Mouse (Mus musculus) kidney, postnatal 4 days (tissue): ENCODE results near the gene Tnxb.
A peak's percentile ranks its signal among the peaks of the same experiment; 100 is the strongest.

ENCODE experiments used
- DNase-seq, 2 experiments: peaks; one replicate each; pipeline ENCODE4 v3.0.0; 2021; ENCODE audit warnings: mixed read lengths in 2 of 2

Gene Tnxb

GRCm38 (mm10) chr17:34643944-34644343, 26.4 kb upstream of the Tnxb start:
- no peak for DNase-seq

- peak; percentile 96 to 97 for DNase-seq
Observed at GRCm38 (mm10) chr17:34644608-34645007, 25.7 kb upstream of the Tnxb start, which contains the start of gene Fkbpl. Gene Fkbpl, plus strand, starts transcription at chr17:34644764.

GRCm38 (mm10) chr17:34645256-34645829, 25.0 kb upstream of the Tnxb start:
- no peak for DNase-seq

- no peak for DNase-seq
Observed at GRCm38 (mm10) chr17:34645831-34646511, 24.4 kb upstream of the Tnxb start.

- peak; percentile 94 to 97 for DNase-seq
Observed at GRCm38 (mm10) chr17:34646906-34647787, 23.2 kb upstream of the Tnxb start, which contains the start of gene Atf6b. Gene Atf6b, plus strand, starts transcription at chr17:34647146.

- DNase-seq, result no peak
Observed at GRCm38 (mm10) chr17:34648141-34648890, 22.0 kb upstream of the Tnxb start.

- DNase-seq, result no peak
Observed at GRCm38 (mm10) chr17:34649106-34649864, 21.1 kb upstream of the Tnxb start.

- no peak for DNase-seq
Observed at GRCm38 (mm10) chr17:34650781-34651180, 19.6 kb upstream of the Tnxb start.

GRCm38 (mm10) chr17:34651507-34652221, 18.7 kb upstream of the Tnxb start:
- peak; percentile 73 to 82 for DNase-seq

- DNase-seq, result no peak
Observed at GRCm38 (mm10) chr17:34652546-34652945, 17.8 kb upstream of the Tnxb start.

- DNase-seq, result no peak
Observed at GRCm38 (mm10) chr17:34652985-34653384, 17.4 kb upstream of the Tnxb start.

GRCm38 (mm10) chr17:34653746-34654285, 16.5 kb upstream of the Tnxb start:
- DNase-seq, result peak; percentile 70 to 74

- DNase-seq, result no peak
Observed at GRCm38 (mm10) chr17:34654392-34654791, 15.9 kb upstream of the Tnxb start.

GRCm38 (mm10) chr17:34655160-34655559, 15.2 kb upstream of the Tnxb start:
- DNase-seq, result peak; percentile 51 to 69

GRCm38 (mm10) chr17:34655581-34655991, 14.7 kb upstream of the Tnxb start:
- DNase-seq, result peak; percentile 82 to 89

- no peak for DNase-seq
Observed at GRCm38 (mm10) chr17:34656666-34657065, 13.7 kb upstream of the Tnxb start.

- no peak for DNase-seq
Observed at GRCm38 (mm10) chr17:34657271-34657670, 13.1 kb upstream of the Tnxb start.

GRCm38 (mm10) chr17:34658145-34658544, 12.2 kb upstream of the Tnxb start:
- no peak for DNase-seq

GRCm38 (mm10) chr17:34658591-34658990, 11.7 kb upstream of the Tnxb start:
- no peak for DNase-seq

GRCm38 (mm10) chr17:34659181-34659896, 11.0 kb upstream of the Tnxb start:
- DNase-seq, result peak in 1 of 2 experiments; percentile 27
